Mouse (Mus musculus) limb, embryonic 15.5 days (tissue): ENCODE results near the gene Antxr1. TPM values are rescaled to one million over a fixed set of nuclear protein-coding genes. Genes with fewer than 3 reads are reported as not detected.

ENCODE experiments used
- ATAC-seq: fragments of 200-750 bp; cut with Nextera tagmentation; 2 replicates; pipeline ENCODE4 v1.8.0; 2017; ENCODE audit warnings: low read depth, moderate TSS enrichment; ENCODE audit not compliant: insufficient number of reproducible peaks, low FRiP score, low TSS enrichment
- H3K27ac ChIP-seq: fragments of 300-500 bp; sonication (generic); 2 replicates; pipeline ENCODE4 v1.5.1; 2015; ENCODE audit warnings: moderate library complexity, mild to moderate bottlenecking, inconsistent platforms
- H3K27me3 ChIP-seq: fragments of 300-500 bp; sonication (generic); 2 replicates; pipeline ENCODE4 v1.6.1; 2015; ENCODE audit warnings: inconsistent platforms
- H3K36me3 ChIP-seq: fragments of 300-500 bp; sonication (generic); 2 replicates; pipeline ENCODE4 v1.6.1; 2015; ENCODE audit warnings: inconsistent platforms
- H3K4me1 ChIP-seq: fragments of 300-500 bp; sonication (generic); 2 replicates; pipeline ENCODE4 v1.6.1; 2015; ENCODE audit warnings: inconsistent platforms
- H3K4me2 ChIP-seq: fragments of 300-500 bp; sonication (generic); 2 replicates; pipeline ENCODE4 v1.6.1; 2015; ENCODE audit warnings: mild to moderate bottlenecking, inconsistent platforms
- H3K4me3 ChIP-seq: fragments of 300-500 bp; sonication (generic); 2 replicates; pipeline ENCODE4 v1.5.1; 2015; ENCODE audit warnings: mild to moderate bottlenecking, inconsistent platforms
- H3K9ac ChIP-seq: fragments of 300-500 bp; sonication (generic); 2 replicates; pipeline ENCODE4 v1.6.1; 2015; ENCODE audit warnings: inconsistent platforms
- H3K9me3 ChIP-seq: fragments of 300-500 bp; sonication (generic); 2 replicates; pipeline ENCODE4 v1.6.1; 2016; ENCODE audit warnings: inconsistent platforms
- WGBS: fragments of 180-500 bp; shearing (Covaris S2); methylation state at CpG from one replicate; pipeline ENCODE4 v1.1.7; 2015; 5-methylcytosine and 5-hydroxymethylcytosine counted together
- polyA plus RNA-seq: library from polyadenylated mRNA; unstranded; fragments of >200 nt; fragmentation: Nextera tagmentation; extraction: Ambion mirVana; gene quantifications from 2 replicates; pipeline ENCODE4 v1.2.1, GENCODE M21; 2015

The Antxr1 gene
- polyA plus RNA-seq, 1 experiment from 2014 or later, result 21.7 TPM

DNA sequence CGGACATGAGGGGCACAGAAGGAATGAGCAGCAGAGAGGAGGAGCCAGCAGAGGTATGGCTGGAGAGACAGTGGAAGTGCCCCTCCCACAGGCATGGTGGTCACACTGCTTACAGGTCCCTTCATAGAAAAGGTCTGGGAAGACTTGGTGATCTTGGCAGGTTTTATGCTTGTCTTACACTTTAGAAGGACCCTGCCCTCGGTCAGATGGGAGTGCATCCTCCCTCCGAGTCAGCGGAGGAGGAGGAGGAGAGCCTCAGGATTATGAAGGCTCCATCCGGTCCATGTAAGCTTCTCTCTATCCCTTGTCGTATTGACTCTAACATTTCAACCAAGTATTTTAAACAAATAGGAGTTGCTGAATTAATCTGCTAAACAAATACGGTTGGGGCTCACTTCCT, 65.7 kb downstream of the Antxr1 start:
- 0 out of 2 replicates have a peak, but pooled peaks cover 6% of the 10 kb centered on the region for H3K9me3 ChIP-seq
- H3K36me3 ChIP-seq, result peaks cover 38% of the 10 kb centered on the region
- peaks cover 31% of the 10 kb centered on the region for H3K4me1 ChIP-seq
- H3K27me3 ChIP-seq, result no peaks in the 10 kb centered on the region
- H3K9ac ChIP-seq, result no peak overlapping the region
- H3K4me2 ChIP-seq, result no peak overlapping the region
- no peak overlapping the region for H3K4me3 ChIP-seq
- 62% methylated on average over 7 of the region's 7 CpGs for WGBS
- no peak overlapping the region for H3K27ac ChIP-seq
- ATAC-seq, result no peak

DNA sequence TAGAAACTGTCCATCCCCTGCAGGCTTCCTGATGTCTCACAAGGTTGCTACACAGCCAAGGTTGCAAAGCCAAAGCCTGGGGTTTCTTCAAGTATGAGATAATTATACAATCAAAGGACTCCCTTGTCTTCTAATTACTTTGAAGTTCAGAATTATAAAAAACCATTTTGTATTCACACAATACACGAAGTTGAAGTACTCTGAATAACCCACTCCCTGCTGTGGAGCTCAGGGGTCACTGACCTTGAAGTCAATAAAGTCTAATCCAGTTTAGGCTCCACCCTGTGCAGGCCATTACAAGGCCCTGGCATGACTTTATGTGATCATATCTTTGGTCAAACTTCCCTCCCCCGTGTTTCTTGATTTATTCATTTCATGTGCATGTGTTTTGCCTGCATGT, 73.0 kb downstream of the Antxr1 start:
- Histone ChIP-seq H3K9me3 (no peaks in the 10 kb centered on the region), H3K36me3 (peaks cover 35% of the 10 kb centered on the region), H3K27me3 (no peaks in the 10 kb centered on the region), H3K4me1 (peaks cover 20% of the 10 kb centered on the region), H3K9ac (no peak overlapping the region), H3K27ac (no peak overlapping the region), H3K4me2 (no peak overlapping the region), H3K4me3 (no peak overlapping the region)
- no peak for ATAC-seq
- WGBS, result 35% methylated on average over 2 of the region's 2 CpGs

DNA sequence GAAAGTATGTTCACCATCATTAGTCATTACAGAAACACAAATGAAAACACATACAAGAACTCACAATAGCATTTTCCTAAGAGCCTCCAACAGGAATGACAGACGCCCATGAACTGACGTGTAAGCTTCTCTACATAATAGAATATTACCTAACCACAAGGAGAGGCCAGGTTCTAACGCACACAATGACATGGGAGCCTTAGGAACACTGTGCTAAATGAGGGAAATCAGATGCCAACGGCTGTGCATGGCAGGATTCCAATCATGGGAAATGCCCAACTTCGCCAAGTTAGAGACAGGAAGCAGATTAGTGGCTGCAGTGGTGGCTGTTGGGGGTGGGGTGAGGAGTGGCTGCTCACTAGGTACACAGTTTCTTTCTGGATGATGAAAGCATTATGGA, 76.6 kb downstream of the Antxr1 start:
- H3K9ac ChIP-seq, result no peak overlapping the region
- peaks cover 16% of the 10 kb centered on the region for H3K36me3 ChIP-seq
- WGBS, result 54% methylated on average over 5 of the region's 5 CpGs
- ATAC-seq, result no peak
- H3K27ac ChIP-seq, result no peak overlapping the region
- H3K4me3 ChIP-seq, result no peak overlapping the region
- no peak overlapping the region for H3K4me2 ChIP-seq
- H3K9me3 ChIP-seq, result no peaks in the 10 kb centered on the region
- peaks cover 38% of the 10 kb centered on the region for H3K4me1 ChIP-seq
- no peaks in the 10 kb centered on the region for H3K27me3 ChIP-seq

DNA sequence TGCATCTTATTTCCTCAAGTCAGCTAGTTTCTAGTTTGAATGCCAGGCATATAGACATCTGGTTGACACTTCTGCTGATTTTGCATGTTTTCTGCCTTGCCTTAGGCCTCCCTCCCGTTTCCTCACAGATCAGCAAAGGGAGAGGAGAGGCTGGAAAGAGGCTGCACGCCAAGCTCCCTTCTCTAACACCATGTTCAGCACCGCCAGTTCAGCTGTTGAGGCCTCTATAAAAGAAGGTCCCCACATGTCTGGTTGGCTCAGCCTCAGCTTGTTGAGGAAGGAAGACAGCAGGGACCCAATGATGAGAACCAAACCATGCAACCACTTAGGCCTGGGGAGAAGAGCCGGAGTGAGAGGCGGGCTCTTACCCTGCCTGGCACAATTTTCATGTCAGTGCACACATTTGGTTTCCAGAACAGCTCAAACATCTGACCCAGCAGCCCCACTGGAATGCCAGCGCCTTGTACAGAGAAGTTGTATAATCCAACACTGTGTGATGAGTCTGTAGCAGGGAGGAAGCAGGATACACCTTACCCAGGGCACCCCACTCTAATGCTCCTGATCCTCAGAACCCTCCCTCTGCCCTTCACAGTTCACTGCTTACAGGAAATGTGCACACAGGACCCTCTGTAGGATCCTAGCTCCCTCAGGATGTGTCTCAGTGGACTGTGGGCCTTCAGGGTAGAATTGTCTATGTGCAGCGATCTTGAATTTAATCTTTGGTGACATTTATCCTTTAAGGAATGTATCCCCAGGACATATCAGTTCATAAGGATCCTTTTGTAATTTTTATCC, 77.4 kb downstream of the Antxr1 start:
- peak overlapping the region; percentile 51; the same call in 1 of the 2 replicates for H3K27ac ChIP-seq
- peak; percentile 45; the same call in 1 of the 2 replicates for ATAC-seq
- H3K9me3 ChIP-seq, result no peaks in the 10 kb centered on the region
- H3K4me1 ChIP-seq, result peaks cover 39% of the 10 kb centered on the region
- H3K4me3 ChIP-seq, result no peak overlapping the region
- 43% methylated on average over 7 of the region's 7 CpGs for WGBS
- H3K9ac ChIP-seq, result no peak overlapping the region
- H3K36me3 ChIP-seq, result peaks cover 18% of the 10 kb centered on the region
- no peak overlapping the region for H3K4me2 ChIP-seq
- no peaks in the 10 kb centered on the region for H3K27me3 ChIP-seq

- Histone ChIP-seq H3K27ac (no peak overlapping the region), H3K4me1 (peaks cover 41% of the 10 kb centered on the region), H3K27me3 (no peaks in the 10 kb centered on the region), H3K9me3 (no peaks in the 10 kb centered on the region), H3K9ac (no peak overlapping the region), H3K36me3 (peaks cover 18% of the 10 kb centered on the region), H3K4me2 (no peak overlapping the region), H3K4me3 (no peak overlapping the region)
- 72% methylated on average over 4 of the region's 4 CpGs for WGBS
- ATAC-seq, result no peak
Observed at GRCm38 (mm10) chr6:87257471-87257870, 78.2 kb downstream of the Antxr1 start.

GRCm38 (mm10) chr6:87255668-87256067, 80.0 kb downstream of the Antxr1 start:
- H3K27ac ChIP-seq, result no peak overlapping the region
- H3K36me3 ChIP-seq, result peaks cover 10% of the 10 kb centered on the region
- no peaks in the 10 kb centered on the region for H3K27me3 ChIP-seq
- H3K9me3 ChIP-seq, result no peaks in the 10 kb centered on the region
- no peak overlapping the region for H3K4me2 ChIP-seq
- H3K4me3 ChIP-seq, result no peak overlapping the region
- WGBS, result 72% methylated on average over 12 of the region's 12 CpGs
- peaks cover 54% of the 10 kb centered on the region for H3K4me1 ChIP-seq
- no peak for ATAC-seq
- H3K9ac ChIP-seq, result no peak overlapping the region

- H3K4me2 ChIP-seq, result no peak overlapping the region
- H3K4me3 ChIP-seq, result no peak overlapping the region
- peaks cover 57% of the 10 kb centered on the region for H3K4me1 ChIP-seq
- H3K9ac ChIP-seq, result no peak overlapping the region
- H3K27me3 ChIP-seq, result no peaks in the 10 kb centered on the region
- H3K9me3 ChIP-seq, result no peaks in the 10 kb centered on the region
- WGBS, result 33% methylated on average over 7 of the region's 7 CpGs
- H3K36me3 ChIP-seq, result peaks cover 13% of the 10 kb centered on the region
- no peak for ATAC-seq
- H3K27ac ChIP-seq, result peak overlapping the region; percentile 43; the same call in 1 of the 2 replicates
Observed at GRCm38 (mm10) chr6:87254756-87255155, 80.9 kb downstream of the Antxr1 start.

DNA sequence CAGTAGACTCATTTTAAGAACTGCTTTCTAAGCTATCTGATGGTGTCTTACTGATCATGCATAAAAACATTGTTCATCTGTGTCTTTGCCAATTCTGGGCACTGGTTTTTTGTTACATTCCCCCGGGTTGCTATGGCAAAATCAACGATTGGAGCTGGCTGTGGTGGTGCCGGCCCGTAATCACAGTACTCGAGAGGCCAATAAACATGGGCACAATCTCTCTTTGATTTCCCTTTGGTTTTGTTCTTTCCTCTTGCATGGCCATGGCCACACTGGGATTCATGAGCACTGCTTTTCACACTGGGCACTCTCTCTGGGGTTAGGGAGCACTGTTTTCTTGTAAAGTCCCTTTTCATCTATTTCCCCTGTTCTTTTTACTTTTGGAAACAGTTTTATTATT, 83.9 kb downstream of the Antxr1 start:
- no peak for ATAC-seq
- Histone ChIP-seq H3K9me3 (no peaks in the 10 kb centered on the region), H3K36me3 (peaks cover 30% of the 10 kb centered on the region), H3K9ac (no peak overlapping the region), H3K4me2 (no peak overlapping the region), H3K4me3 (no peak overlapping the region), H3K27ac (0 out of 2 replicates have a peak overlapping the region, but pooled peaks have one; percentile 4), H3K4me1 (peaks cover 46% of the 10 kb centered on the region), H3K27me3 (no peaks in the 10 kb centered on the region)
- 48% methylated on average over 5 of the region's 5 CpGs for WGBS

- H3K9me3 ChIP-seq, result no peaks in the 10 kb centered on the region
- 52% methylated on average over 3 of the region's 3 CpGs for WGBS
- H3K4me1 ChIP-seq, result peaks cover 46% of the 10 kb centered on the region
- H3K27me3 ChIP-seq, result no peaks in the 10 kb centered on the region
- no peak for ATAC-seq
- H3K4me3 ChIP-seq, result no peak overlapping the region
- H3K9ac ChIP-seq, result no peak overlapping the region
- H3K4me2 ChIP-seq, result no peak overlapping the region
- H3K27ac ChIP-seq, result no peak overlapping the region
- peaks cover 32% of the 10 kb centered on the region for H3K36me3 ChIP-seq
Observed at GRCm38 (mm10) chr6:87250701-87251100, 84.9 kb downstream of the Antxr1 start.

DNA sequence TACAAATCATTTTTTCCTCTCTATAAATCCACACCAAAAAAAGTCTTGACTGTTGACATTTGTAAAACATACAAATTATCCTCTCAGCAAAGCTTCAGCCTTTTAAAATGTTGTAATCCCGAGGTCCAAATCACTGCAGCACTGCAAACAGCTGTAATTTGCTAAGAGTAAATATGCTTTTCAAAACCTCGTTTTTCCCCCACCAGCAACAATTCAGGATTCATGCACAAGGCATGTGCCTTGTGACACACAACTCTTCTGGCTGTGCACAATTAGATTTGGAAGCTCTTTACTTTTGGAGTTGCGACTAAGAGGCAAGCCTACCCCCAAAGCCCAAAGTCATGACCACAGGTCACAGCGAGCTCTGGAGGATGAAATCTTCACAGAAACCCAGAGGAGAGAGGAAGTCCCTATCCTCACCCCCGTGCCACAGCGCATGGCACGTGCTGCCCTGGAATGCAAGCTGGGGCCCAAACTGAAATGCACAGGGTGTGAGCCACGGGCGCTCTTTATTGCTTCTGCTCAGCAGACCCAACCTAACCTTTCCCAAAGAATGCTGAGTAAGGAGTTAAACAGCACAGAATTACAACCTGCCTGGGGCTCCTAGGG, 87.3 kb downstream of the Antxr1 start:
- H3K27ac ChIP-seq, result peak overlapping the region; percentile 14; the same call in 1 of the 2 replicates
- ATAC-seq, result no peak
- no peaks in the 10 kb centered on the region for H3K27me3 ChIP-seq
- H3K9ac ChIP-seq, result no peak overlapping the region
- H3K9me3 ChIP-seq, result no peaks in the 10 kb centered on the region
- WGBS, result 59% methylated on average over 9 of the region's 9 CpGs
- H3K4me2 ChIP-seq, result no peak overlapping the region
- peaks cover 40% of the 10 kb centered on the region for H3K4me1 ChIP-seq
- no peak overlapping the region for H3K4me3 ChIP-seq
- peaks cover 37% of the 10 kb centered on the region for H3K36me3 ChIP-seq

DNA sequence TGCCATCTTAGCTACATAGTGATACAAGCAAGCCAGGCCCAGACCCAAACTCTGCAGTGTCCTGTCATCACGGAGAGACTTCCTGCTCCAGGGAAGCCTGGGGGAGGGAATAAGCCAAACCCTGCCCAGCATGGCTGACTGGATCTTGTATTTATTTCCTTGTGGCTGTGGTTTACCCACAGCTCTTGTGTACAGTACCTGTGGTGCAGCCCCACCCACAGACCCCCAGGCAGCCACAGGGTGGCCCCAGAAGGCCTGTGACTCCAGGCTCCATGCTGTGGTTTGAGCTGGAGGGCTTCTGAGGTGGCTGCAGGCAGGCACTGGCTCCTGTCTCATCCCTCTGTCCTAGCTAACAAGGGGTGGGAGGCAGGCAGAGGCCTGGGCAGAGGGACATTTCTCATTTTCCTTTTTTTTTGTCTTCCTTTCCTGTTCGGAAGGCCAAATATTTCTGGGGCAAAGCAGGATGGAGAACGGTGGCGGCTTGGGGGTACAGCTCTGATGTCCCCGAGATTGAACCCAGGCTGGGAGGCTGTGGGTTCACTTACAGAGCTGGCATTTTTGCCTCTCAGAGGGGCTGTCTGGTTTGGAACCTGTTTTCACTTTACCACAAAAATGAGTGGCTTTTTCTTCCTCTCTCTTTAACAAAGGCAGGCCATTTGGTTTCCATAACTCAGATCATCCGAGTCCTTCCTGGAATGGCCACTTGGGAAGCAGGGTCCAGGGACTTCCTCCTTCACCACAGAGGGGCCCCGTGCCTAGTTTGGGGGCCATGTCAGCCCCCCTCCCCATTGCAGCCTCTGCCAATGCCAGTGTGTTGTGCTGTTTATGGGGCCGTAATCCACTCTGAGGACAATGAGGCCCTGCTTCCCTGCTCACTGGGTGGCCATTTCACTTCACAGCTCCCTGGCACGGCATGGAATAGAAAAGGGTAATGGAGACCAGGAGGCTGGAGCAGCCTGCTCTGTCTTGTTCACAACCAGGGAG, 91.2 kb downstream of the Antxr1 start:
- no peak for ATAC-seq
- no peak overlapping the region for H3K4me2 ChIP-seq
- H3K27me3 ChIP-seq, result no peaks in the 10 kb centered on the region
- no peak overlapping the region for H3K9ac ChIP-seq
- peak overlapping the region; percentile 17; the same call in 1 of the 2 replicates for H3K27ac ChIP-seq
- no peak overlapping the region for H3K4me3 ChIP-seq
- peaks cover 17% of the 10 kb centered on the region for H3K4me1 ChIP-seq
- H3K36me3 ChIP-seq, result peaks cover 62% of the 10 kb centered on the region
- no peaks in the 10 kb centered on the region for H3K9me3 ChIP-seq
- 45% methylated on average over 9 of the region's 9 CpGs for WGBS
